ENCODE assay signal across 9 mouse cellular contexts in the genomic region with DNA sequence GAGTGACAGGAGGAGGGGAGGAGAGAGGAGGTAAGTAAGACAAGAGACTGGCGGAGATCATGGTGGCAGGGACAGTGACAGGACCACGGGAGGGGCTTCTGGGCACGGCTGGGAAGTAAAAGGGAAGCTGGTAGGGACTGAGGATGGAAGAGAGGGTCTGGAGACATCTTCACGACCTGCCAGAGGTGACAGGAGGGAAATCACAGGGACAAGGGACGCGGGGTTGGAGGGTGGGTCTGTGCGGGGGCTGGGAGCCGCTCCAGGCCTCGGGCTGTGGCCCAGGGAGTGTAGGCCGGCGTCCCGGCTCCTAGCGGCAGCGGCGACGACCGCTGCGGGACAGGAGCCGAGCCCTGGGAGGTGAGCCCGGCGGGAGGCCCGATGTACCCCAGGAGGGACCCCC. TPM values are rescaled to one million over a fixed set of nuclear protein-coding genes. Genes with fewer than 3 reads are reported as not detected.
DNase-seq lines count a peak whose midpoint lies in the region; ATAC-seq and TF ChIP-seq lines count a peak whose summit lies in the region.
"Had no signal": no experiment of that assay in that cellular context is flagged by ENCODE, and none has a peak within 500 bp of the region (broad histone marks: within the 10 kb centered on the region; RNA-seq: fewer than 3 reads in every experiment).

No protein-coding gene starts in this region.

- H3K4me3 ChIP-seq in lung, embryonic 15.5 days: peak overlapping the region; percentile 34
- peak overlapping the region; percentile 32 for H3K4me3 ChIP-seq in limb, embryonic 14.5 days (replicated peaks; ENCODE audit: low read length)
- H3K4me3 ChIP-seq in stomach, embryonic 14.5 days (ENCODE audit: low read depth, low read length): peak overlapping the region; percentile 31

- no peak for TF ChIP-seq POLR2A in limb, embryonic 14.5 days (IDR thresholded peaks at IDR 0.05; ENCODE audit: borderline replicate concordance, extremely low read depth, insufficient read depth, insufficient read length)

- peak overlapping the region; percentile 68 for H3K4me2 ChIP-seq in lung, embryonic 15.5 days
- H3K4me2 ChIP-seq in limb, embryonic 14.5 days (replicated peaks; ENCODE audit: low read depth, low read length, severe bottlenecking): peak overlapping the region; percentile 58
- H3K4me2 ChIP-seq in stomach, embryonic 14.5 days (replicated peaks; ENCODE audit: low read depth, low read length): peak overlapping the region; percentile 56

- no peak for ATAC-seq in lung, embryonic 15.5 days (ENCODE audit: borderline replicate concordance, extremely low read depth, low FRiP score, low TSS enrichment)
- no peak for ATAC-seq in limb, embryonic 14.5 days (ENCODE audit: low FRiP score, low read depth)
- 0 out of 2 replicates have a peak, but pooled peaks have one; percentile 39 for ATAC-seq in stomach, embryonic 14.5 days (ENCODE audit: insufficient number of reproducible peaks, insufficient read depth, low FRiP score, low read depth)

- peaks cover 14% of the 10 kb centered on the region; the same call in 1 of the 2 replicates for H3K4me1 ChIP-seq in lung, embryonic 15.5 days
- peaks cover 3% of the 10 kb centered on the region; the same call in 1 of the 2 replicates for H3K4me1 ChIP-seq in limb, embryonic 14.5 days (ENCODE audit: control insufficient read depth, insufficient read depth, low read length)
- no peaks in the 10 kb centered on the region for H3K4me1 ChIP-seq in stomach, embryonic 14.5 days (ENCODE audit: control insufficient read depth, insufficient read depth, low read length)

- peaks cover 75% of the 10 kb centered on the region for H3K27me3 ChIP-seq in lung, embryonic 15.5 days
- H3K27me3 ChIP-seq in limb, embryonic 14.5 days (ENCODE audit: control insufficient read depth, insufficient read depth, low read length): peaks cover 63% of the 10 kb centered on the region
- peaks cover 32% of the 10 kb centered on the region for H3K27me3 ChIP-seq in stomach, embryonic 14.5 days (ENCODE audit: control insufficient read depth, insufficient read depth, low read length)

- WGBS in lung, embryonic 15.5 days: 6% methylated on average over 11 of the region's 22 CpGs
- 2% methylated on average over 4 of the region's 22 CpGs for WGBS in limb, embryonic 14.5 days
- WGBS in stomach, embryonic 14.5 days: 5% methylated on average over 22 of the region's 22 CpGs

- peak; percentile 41 for DNase-seq in cerebellum, adult 11 months
- DNase-seq in cerebellum, adult 9-10 months: no peak
- no peak for DNase-seq in lung, postnatal 14 days
- no peak for DNase-seq in limb, embryonic 14.5 days (ENCODE audit: low spot score)
- no peak for DNase-seq in spleen, postnatal 4 days (ENCODE audit: low spot score in 2 of 2)
- no peak for DNase-seq in urinary bladder, adult 18-20 months (ENCODE audit: low spot score in 2 of 2)

- no peak overlapping the region for H3K27ac ChIP-seq in lung, embryonic 15.5 days
- H3K27ac ChIP-seq in limb, embryonic 14.5 days (replicated peaks; ENCODE audit: low read depth, low read length): no peak overlapping the region
- H3K27ac ChIP-seq in stomach, embryonic 14.5 days (ENCODE audit: low read length): no peak overlapping the region

- H3K9ac ChIP-seq in lung, embryonic 15.5 days: no peak overlapping the region
- peak overlapping the region; percentile 46 for H3K9ac ChIP-seq in limb, embryonic 14.5 days (ENCODE audit: low read depth, low read length, severe bottlenecking)
- H3K9ac ChIP-seq in stomach, embryonic 14.5 days (replicated peaks; ENCODE audit: low read depth, low read length): no peak overlapping the region; the same call in 1 of the 2 replicates

- no peaks in the 10 kb centered on the region for H3K9me3 ChIP-seq in lung, embryonic 15.5 days
- H3K9me3 ChIP-seq in limb, embryonic 14.5 days (ENCODE audit: control insufficient read depth, low read length): no peaks in the 10 kb centered on the region
- H3K9me3 ChIP-seq in stomach, embryonic 14.5 days (ENCODE audit: control insufficient read depth, low read depth, low read length): no peaks in the 10 kb centered on the region

- no peaks in the 10 kb centered on the region for H3K36me3 ChIP-seq in lung, embryonic 15.5 days
- H3K36me3 ChIP-seq in limb, embryonic 14.5 days (ENCODE audit: control insufficient read depth, insufficient read depth, low read length): no peaks in the 10 kb centered on the region
- H3K36me3 ChIP-seq in stomach, embryonic 14.5 days (ENCODE audit: control insufficient read depth, insufficient read depth, low read length): no peaks in the 10 kb centered on the region

RNA-seq across cellular contexts. Expression of a gene that starts 0.5 kb away (rescaled TPM):
- 0.04 and 0.11 TPM in 2 replicates for polyA plus RNA-seq in lung, embryonic 15.5 days (2015; fragmentation: Nextera tagmentation; extraction: Ambion mirVana)
- polyA plus RNA-seq in limb, embryonic 14.5 days (2012; rRNA removed): 0.31 and 0.49 TPM in 2 replicates
- 0.06 and 0.12 TPM in 2 replicates for polyA plus RNA-seq in limb, embryonic 14.5 days (2014; fragmentation: Nextera tagmentation; extraction: Ambion mirVana)
- polyA plus RNA-seq in stomach, embryonic 14.5 days (2014; fragmentation: Nextera tagmentation; extraction: Ambion mirVana): 0.25 and 0.27 TPM in 2 replicates

RNA-seq across cellular contexts. Expression of a gene that starts 9.5 kb away (rescaled TPM):
- polyA plus RNA-seq in lung, embryonic 15.5 days (2015; fragmentation: Nextera tagmentation; extraction: Ambion mirVana): 43.0 and 51.3 TPM in 2 replicates
- 23.8 and 30.0 TPM in 2 replicates for polyA plus RNA-seq in limb, embryonic 14.5 days (2012; rRNA removed)
- 34.5 and 37.6 TPM in 2 replicates for polyA plus RNA-seq in limb, embryonic 14.5 days (2014; fragmentation: Nextera tagmentation; extraction: Ambion mirVana)
- 56.3 and 65.5 TPM in 2 replicates for polyA plus RNA-seq in stomach, embryonic 14.5 days (2014; fragmentation: Nextera tagmentation; extraction: Ambion mirVana)

RNA-seq across cellular contexts. Expression of a gene that starts 48.7 kb away (rescaled TPM):
- 0.29 TPM in 1 of 2 replicates, not detected in the other for polyA plus RNA-seq in lung, embryonic 15.5 days (2015; fragmentation: Nextera tagmentation; extraction: Ambion mirVana)
- polyA plus RNA-seq in limb, embryonic 14.5 days (2012; rRNA removed): not detected in 2 replicates
- not detected in 2 replicates for polyA plus RNA-seq in limb, embryonic 14.5 days (2014; fragmentation: Nextera tagmentation; extraction: Ambion mirVana)
- not detected in 2 replicates for polyA plus RNA-seq in stomach, embryonic 14.5 days (2014; fragmentation: Nextera tagmentation; extraction: Ambion mirVana)
- polyA plus RNA-seq: large intestine, adult 2 months had no signal

RNA-seq across cellular contexts. Expression of a gene that starts 58.3 kb away (rescaled TPM):
- polyA plus RNA-seq in lung, embryonic 15.5 days (2015; fragmentation: Nextera tagmentation; extraction: Ambion mirVana): 1.7 and 7.8 TPM in 2 replicates
- polyA plus RNA-seq in limb, embryonic 14.5 days (2012; rRNA removed): 4.5 and 6.8 TPM in 2 replicates
- polyA plus RNA-seq in limb, embryonic 14.5 days (2014; fragmentation: Nextera tagmentation; extraction: Ambion mirVana): 1.4 and 3.1 TPM in 2 replicates
- polyA plus RNA-seq in stomach, embryonic 14.5 days (2014; fragmentation: Nextera tagmentation; extraction: Ambion mirVana): 1.3 and 1.7 TPM in 2 replicates

RNA-seq across cellular contexts. Expression of a gene that starts 59.2 kb away (rescaled TPM):
- 2.9 and 3.4 TPM in 2 replicates for polyA plus RNA-seq in lung, embryonic 15.5 days (2015; fragmentation: Nextera tagmentation; extraction: Ambion mirVana)
- 21.1 and 25.3 TPM in 2 replicates for polyA plus RNA-seq in limb, embryonic 14.5 days (2012; rRNA removed)
- 6.9 and 8.2 TPM in 2 replicates for polyA plus RNA-seq in limb, embryonic 14.5 days (2014; fragmentation: Nextera tagmentation; extraction: Ambion mirVana)
- polyA plus RNA-seq in stomach, embryonic 14.5 days (2014; fragmentation: Nextera tagmentation; extraction: Ambion mirVana): 3.6 and 5.6 TPM in 2 replicates
